Mouse (Mus musculus): ENCODE measurements around the gene Hist1h2bn.

- TF ChIP-seq CTCF (IDR thresholded peaks at IDR 0.05; ENCODE audit: control insufficient read depth, insufficient read depth, insufficient replicate concordance, low read depth, low read length) (no peak), POLR2A (IDR thresholded peaks at IDR 0.05; ENCODE audit: control insufficient read depth, low read depth, low read length) (no peak)
These were observed 8.9 kb upstream of the Hist1h2bn start for GRCm38 (mm10) chr13:21745006-21745405.

Data from testis, adult 2 months (tissue).